Mouse (Mus musculus): Measurements from ENCODE around the gene Degs2.

DNA sequence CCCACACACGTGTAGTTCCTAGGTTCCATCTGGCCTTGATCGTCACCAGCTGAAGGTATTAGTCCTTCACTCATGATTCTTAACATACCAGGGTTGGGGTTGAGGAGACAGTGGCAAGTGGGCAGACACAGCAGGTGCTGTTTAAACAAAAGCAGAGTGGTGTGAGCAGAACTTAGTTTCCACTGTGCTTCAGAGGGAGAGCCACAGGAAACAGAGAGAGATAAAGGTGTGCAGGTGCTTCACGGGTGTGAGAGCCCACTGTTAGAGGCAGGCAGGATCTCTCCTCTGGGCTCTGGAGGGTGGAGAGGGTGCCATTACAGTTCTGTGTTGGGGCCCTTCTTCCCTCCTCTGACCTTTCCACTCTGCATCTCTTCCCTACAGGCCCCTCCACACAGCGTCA, 29.2 kb downstream of the Degs2 start:
- TF ChIP-seq CTCF (IDR thresholded peaks at IDR 0.05; ENCODE audit: low read depth, low read length) (no peak), POLR2A (IDR thresholded peaks at IDR 0.05; ENCODE audit: borderline replicate concordance, low read depth, low read length) (no peak)

Measured in bone marrow macrophage, adult 2 months (primary cell).